Mouse (Mus musculus): ENCODE data around the gene Cntn3.

DNA sequence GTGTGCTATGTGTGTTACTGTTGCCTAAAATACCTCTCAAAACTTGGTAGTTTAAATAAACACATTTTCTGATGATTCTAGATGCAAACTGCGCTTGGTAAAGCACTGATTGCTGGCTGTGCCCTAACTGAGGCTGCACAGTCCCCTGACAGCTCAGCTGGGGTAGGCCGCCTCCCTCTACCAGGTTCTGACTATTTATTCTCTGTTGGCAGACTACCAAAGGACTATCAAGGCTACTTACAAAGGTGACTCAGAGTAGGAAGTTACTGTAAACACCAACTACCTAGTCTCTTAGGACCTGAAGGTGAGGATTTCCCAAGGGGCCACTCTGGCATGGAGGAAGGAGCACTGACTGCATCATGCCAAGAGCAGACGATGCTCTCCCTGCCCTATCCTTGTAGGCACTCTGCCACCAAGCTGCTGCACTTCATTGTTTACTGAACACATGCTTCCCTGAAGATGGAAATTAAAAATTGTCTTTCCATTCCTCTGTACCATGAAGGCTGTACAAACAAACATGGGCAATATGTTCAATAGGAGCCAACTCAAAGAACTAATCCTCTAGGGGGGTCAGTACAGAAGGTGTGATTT, 17.7 kb downstream of the Cntn3 start:
- no peak for TF ChIP-seq CTCF (IDR thresholded peaks at IDR 0.05)
- no peak for TF ChIP-seq EP300 (IDR thresholded peaks at IDR 0.05)
